Comparison of ENCODE assay signal across 29 mouse cellular contexts in the genomic region with DNA sequence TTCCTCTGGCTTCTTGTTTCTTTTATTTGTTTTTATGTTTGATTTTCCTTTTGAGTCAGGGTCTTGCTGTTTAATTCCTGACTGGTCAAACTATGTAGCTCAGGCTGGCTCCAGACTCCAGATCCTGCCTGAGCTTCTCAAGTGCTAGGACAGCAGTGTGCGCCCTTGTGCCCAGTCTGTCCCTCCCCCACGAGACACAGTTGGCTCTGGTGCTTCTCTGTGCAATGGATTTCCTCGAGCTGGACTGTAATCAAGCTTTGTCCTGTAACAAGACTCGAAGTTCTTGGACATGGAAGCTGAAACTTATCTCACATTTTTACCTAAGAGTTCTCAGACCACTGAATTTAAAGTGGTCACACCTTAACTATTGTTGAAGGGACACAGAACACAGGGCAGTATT.
"Had no signal": no experiment of that assay in that cellular context is flagged by ENCODE, and none has a peak within 500 bp of the region (broad histone marks: within the 10 kb centered on the region; RNA-seq: fewer than 3 reads in every experiment).

No protein-coding gene starts in this region.

- H3K4me3 ChIP-seq: gastrocnemius, adult 2 months; heart, embryonic 10.5 days; heart, embryonic 12.5 days; hindbrain, embryonic 10.5 days; hindbrain, embryonic 12.5 days; hindbrain, embryonic 15.5 days; kidney, embryonic 15.5 days; limb, embryonic 10.5 days; limb, embryonic 12.5 days; liver, embryonic 13.5 days; liver, embryonic 15.5 days had no signal

- H3K9ac ChIP-seq: heart, embryonic 12.5 days; hindbrain, embryonic 12.5 days; hindbrain, embryonic 15.5 days; kidney, embryonic 15.5 days; limb, embryonic 12.5 days; liver, embryonic 13.5 days; liver, embryonic 15.5 days; liver, postnatal 0 days had no signal

- H3K36me3 ChIP-seq: heart, embryonic 10.5 days; heart, embryonic 12.5 days; hindbrain, embryonic 10.5 days; hindbrain, embryonic 12.5 days; hindbrain, embryonic 15.5 days; kidney, embryonic 15.5 days; limb, embryonic 10.5 days; limb, embryonic 12.5 days; liver, embryonic 13.5 days; liver, embryonic 15.5 days had no signal

- H3K27ac ChIP-seq: gastrocnemius, adult 2 months; heart, embryonic 10.5 days; hindbrain, embryonic 10.5 days; hindbrain, embryonic 12.5 days; hindbrain, embryonic 15.5 days; hindbrain, postnatal 0 days; kidney, embryonic 15.5 days; kidney, postnatal 0 days; limb, embryonic 10.5 days; limb, embryonic 12.5 days; liver, embryonic 13.5 days; liver, embryonic 15.5 days had no signal

- H3K27me3 ChIP-seq: heart, embryonic 12.5 days; hindbrain, embryonic 12.5 days; hindbrain, embryonic 15.5 days; kidney, embryonic 15.5 days; limb, embryonic 12.5 days; liver, embryonic 13.5 days; liver, embryonic 15.5 days had no signal

- DNase-seq: gastrocnemius, adult 2 months; gastrocnemius, postnatal 10 days; gastrocnemius, postnatal 25 days; heart, adult 18-20 months; heart, postnatal 10 days; heart, postnatal 4 days; kidney, adult 11 months; kidney, adult 2 months; kidney, adult 9 months; kidney, postnatal 14 days; kidney, postnatal 36 days; layer of hippocampus, adult 9-11 months; layer of hippocampus, postnatal 36 days; liver; liver, embryonic 13.5 days; liver, postnatal 0 days had no signal

- H3K4me2 ChIP-seq: heart, embryonic 12.5 days; hindbrain, embryonic 12.5 days; hindbrain, embryonic 15.5 days; kidney, embryonic 15.5 days; limb, embryonic 12.5 days; liver, embryonic 11.5 days; liver, embryonic 13.5 days; liver, embryonic 15.5 days had no signal

- H3K9me3 ChIP-seq: heart, embryonic 10.5 days; hindbrain, embryonic 10.5 days; hindbrain, embryonic 12.5 days; hindbrain, embryonic 15.5 days; kidney, embryonic 15.5 days; limb, embryonic 10.5 days; limb, embryonic 12.5 days; liver, embryonic 13.5 days; liver, embryonic 15.5 days had no signal

- H3K4me1 ChIP-seq: heart, embryonic 10.5 days; heart, embryonic 12.5 days; hindbrain, embryonic 10.5 days; hindbrain, embryonic 12.5 days; hindbrain, embryonic 15.5 days; kidney, embryonic 15.5 days; limb, embryonic 10.5 days; limb, embryonic 12.5 days; liver, embryonic 13.5 days; liver, embryonic 15.5 days had no signal

- ATAC-seq: hindbrain, postnatal 0 days; intestine, embryonic 16.5 days; liver, postnatal 0 days had no signal
